Mouse (Mus musculus): ENCODE results near the gene Six6. TPM values are rescaled to one million over a fixed set of nuclear protein-coding genes. Genes with fewer than 3 reads are reported as not detected.

Gene Six6
- polyA plus RNA-seq, 1 experiment from 2014 or later: not detected

Other genes starting within 250 kb of the Six6 start
- 92.8 and 108 TPM in 2 replicates for gene Ppm1a, start 182.4 kb upstream of the Six6 start, polyA plus RNA-seq (2014; fragmentation: Nextera tagmentation; extraction: Ambion mirVana)
- gene 4930447C04Rik, start 882 bp downstream of the Six6 start, polyA plus RNA-seq (2014; fragmentation: Nextera tagmentation; extraction: Ambion mirVana): 2.9 and 3.0 TPM in 2 replicates
- gene Six1, start 114.0 kb downstream of the Six6 start, polyA plus RNA-seq (2014; fragmentation: Nextera tagmentation; extraction: Ambion mirVana): 0.41 TPM in 1 of 2 replicates, not detected in the other
- 0.35 and 0.41 TPM in 2 replicates for gene Six4, start 173.6 kb downstream of the Six6 start, polyA plus RNA-seq (2014; fragmentation: Nextera tagmentation; extraction: Ambion mirVana)
- gene Mnat1, start 183.8 kb downstream of the Six6 start, polyA plus RNA-seq (2014; fragmentation: Nextera tagmentation; extraction: Ambion mirVana): 20.3 and 21.8 TPM in 2 replicates

All from midbrain, embryonic 14.5 days (tissue).